Mouse (Mus musculus): ENCODE measurements around the gene Zbed6.

GRCm38 (mm10) chr1:133664203-133664970 is 3.7 kb upstream of the Zbed6 start:
- no peak for TF ChIP-seq POLR2A (IDR thresholded peaks at IDR 0.05; ENCODE audit: borderline replicate concordance, extremely low read depth, insufficient read depth, insufficient read length, poor library complexity, severe bottlenecking)
- no peak for TF ChIP-seq CTCF (IDR thresholded peaks at IDR 0.05; ENCODE audit: borderline replicate concordance, extremely low read depth, insufficient read depth, insufficient read length)

All from brain, embryonic 14.5 days (tissue).